Mouse (Mus musculus): ENCODE measurements around the gene Myf5. TPM values are rescaled to one million over a fixed set of nuclear protein-coding genes. Genes with fewer than 3 reads are reported as not detected.

The Myf5 gene
- polyA plus RNA-seq, 1 experiment: not detected

- TF ChIP-seq GATA1 (IDR thresholded peaks at IDR 0.05; ENCODE audit: low read length): no peak
Observed at GRCm38 (mm10) chr10:107473497-107473896, 12.4 kb downstream of the Myf5 start.

GRCm38 (mm10) chr10:107471712-107472111, 14.2 kb downstream of the Myf5 start:
- no peak for TF ChIP-seq GATA1 (IDR thresholded peaks at IDR 0.05; ENCODE audit: low read length)

DNA sequence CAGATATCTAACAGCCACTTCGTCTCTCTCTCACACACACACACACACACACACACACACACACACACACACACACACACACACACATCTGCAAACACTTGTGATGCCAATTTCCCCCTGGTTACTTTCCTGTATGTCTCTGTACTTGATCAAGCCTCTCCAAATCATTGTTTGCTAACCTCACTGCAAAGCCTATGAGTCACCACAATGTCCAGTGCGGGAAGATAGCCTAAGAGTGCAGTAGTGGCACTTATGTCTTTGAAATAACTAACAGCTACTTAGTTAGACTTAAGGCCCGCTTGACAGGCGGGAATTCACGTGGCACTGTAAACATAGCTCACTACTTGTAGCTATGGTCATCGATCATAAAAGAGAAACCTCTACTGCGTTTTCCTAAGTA, 18.1 kb downstream of the Myf5 start:
- TF ChIP-seq GATA1 (IDR thresholded peaks at IDR 0.05; ENCODE audit: low read length): no peak

GRCm38 (mm10) chr10:107449496-107450330, 36.2 kb downstream of the Myf5 start:
- no peak for TF ChIP-seq GATA1 (IDR thresholded peaks at IDR 0.05; ENCODE audit: low read length)

DNA sequence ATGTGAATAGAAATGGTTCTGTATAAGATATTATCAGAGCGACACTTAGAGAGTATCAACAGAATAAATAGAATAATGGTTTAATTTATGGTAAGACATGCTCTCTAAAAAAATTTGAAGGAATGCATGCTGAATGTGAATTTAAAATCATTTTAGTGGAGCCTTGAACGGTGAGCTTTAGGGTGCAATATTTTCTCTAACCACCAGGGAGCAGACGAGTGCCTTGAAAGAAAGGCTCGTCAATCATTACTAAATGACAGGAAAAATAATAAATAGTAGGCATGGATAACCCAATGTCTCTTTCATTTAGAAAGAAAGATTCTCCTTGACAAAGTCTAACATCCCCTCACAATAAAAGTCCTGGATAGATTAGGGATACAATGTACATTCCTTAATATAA, 43.2 kb downstream of the Myf5 start:
- TF ChIP-seq GATA1 (IDR thresholded peaks at IDR 0.05; ENCODE audit: low read length): no peak

DNA sequence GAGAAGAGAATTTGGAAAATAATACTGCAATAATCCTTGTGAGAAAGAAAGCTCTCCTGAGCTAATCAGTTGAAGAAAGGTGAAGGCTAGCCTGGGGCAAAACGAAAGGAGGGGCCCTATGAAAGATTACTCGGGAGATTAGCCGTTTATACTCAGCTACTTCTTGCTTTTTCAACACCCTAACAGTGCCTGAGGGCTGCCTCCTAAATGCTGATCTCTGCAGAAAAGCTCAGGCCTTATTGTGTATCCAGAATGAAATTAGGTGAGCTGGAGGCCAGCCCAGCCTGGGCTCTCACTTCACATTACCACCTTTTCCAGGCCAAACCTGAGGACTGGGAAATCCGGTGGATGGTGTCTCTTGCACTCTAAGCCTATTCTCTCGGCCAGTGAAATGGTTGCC, 49.0 kb downstream of the Myf5 start:
- TF ChIP-seq GATA1 (IDR thresholded peaks at IDR 0.05; ENCODE audit: low read length): no peak

Other genes starting within 250 kb of the Myf5 start
- not detected in 2 replicates for gene Lin7a, start 214.4 kb downstream of the Myf5 start, polyA plus RNA-seq (2012)
- gene Myf6, start 8.6 kb upstream of the Myf5 start, polyA plus RNA-seq (2012): not detected in 2 replicates
- gene Ptprq, start 233.9 kb upstream of the Myf5 start, polyA plus RNA-seq (2012): not detected in 2 replicates